ENCODE assay signal across 1 mouse cellular context in the genomic region with DNA sequence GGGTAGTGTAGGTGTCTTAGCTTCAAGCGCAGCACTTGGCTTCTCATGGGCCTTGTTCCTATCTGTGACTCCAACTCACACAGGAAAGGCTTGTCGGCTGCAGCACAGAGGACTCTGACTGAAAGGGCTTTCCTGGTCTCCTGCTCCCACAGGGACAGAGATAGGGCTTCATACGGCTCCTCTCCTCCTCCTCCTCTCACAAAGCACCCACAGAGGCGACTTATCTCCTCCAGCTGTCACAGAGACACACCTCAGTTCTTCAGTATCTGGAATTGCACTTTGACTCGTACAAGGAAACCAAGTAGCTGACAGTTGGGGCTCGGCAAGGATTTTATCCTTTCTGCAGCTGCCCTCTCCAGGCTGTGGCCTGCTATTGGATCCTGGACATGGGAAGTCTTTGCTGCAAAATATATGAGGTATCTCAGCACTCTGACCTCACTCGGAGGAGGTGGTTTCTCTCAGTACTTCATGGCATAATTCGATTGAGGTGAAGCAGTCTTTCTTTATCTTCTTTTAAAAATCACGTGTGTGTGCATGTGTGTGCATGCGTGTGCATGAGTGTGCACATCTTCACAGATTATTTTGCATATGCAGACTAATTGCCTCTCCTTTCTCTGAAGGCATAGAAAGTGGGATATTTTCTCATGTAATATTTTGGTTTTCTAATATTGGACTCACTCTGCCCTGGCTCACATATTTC.
TF ChIP-seq lines count a peak whose summit lies in the region.

No protein-coding gene starts in this region.

TF ChIP-seq in MEL, 35 proteins besides CTCF, POLR2A, EP300 and RAD21:
- TF ChIP-seq MYB (IDR thresholded peaks at IDR 0.05; ENCODE audit: low read depth, low read length) (peak; percentile 85), CHD1 (IDR thresholded peaks at IDR 0.05; ENCODE audit: low read depth, low read length) (0 out of 2 replicates have a peak, but pooled peaks have one; percentile 39), HCFC1 (IDR thresholded peaks at IDR 0.05; ENCODE audit: low read depth, low read length) (no peak; the same call in none of the 2 replicates), MXI1 (IDR thresholded peaks at IDR 0.05; ENCODE audit: low read depth, low read length) (peak; percentile 72), MAZ (IDR thresholded peaks at IDR 0.05; ENCODE audit: low read depth, low read length) (no peak; the same call in 1 of the 2 replicates), ZC3H11A (IDR thresholded peaks at IDR 0.05; ENCODE audit: low read depth, low read length) (peak; percentile 36; the same call in 1 of the 2 replicates), MYC (IDR thresholded peaks at IDR 0.05; ENCODE audit: low read depth, low read length) (peak; percentile 41; the same call in 1 of the 2 replicates), ZMIZ1 (IDR thresholded peaks at IDR 0.05; ENCODE audit: low read depth, low read length) (no peak), RCOR1 (IDR thresholded peaks at IDR 0.05; ENCODE audit: low read depth, low read length) (peak; percentile 73; the same call in 1 of the 2 replicates), GATA1 (IDR thresholded peaks at IDR 0.05; ENCODE audit: low read depth, low read length) (peak; percentile 86), TBP (IDR thresholded peaks at IDR 0.05; ENCODE audit: low read depth, low read length) (peak; percentile 72; the same call in 1 of the 2 replicates), USF2 (IDR thresholded peaks at IDR 0.05; ENCODE audit: borderline replicate concordance in 1 of 2, insufficient read depth in 1 of 2, low read depth in 1 of 2, low read length in 2 of 2) (no peak), BHLHE40 (IDR thresholded peaks at IDR 0.05; ENCODE audit: borderline replicate concordance, low read depth, low read length) (peak; percentile 72; the same call in 1 of the 2 replicates), KAT2A (conservative IDR thresholded peaks at IDR 0.05; ENCODE audit: low read depth, low read length) (no peak), TAL1 (IDR thresholded peaks at IDR 0.05; ENCODE audit: low read length) (peak; percentile 74), SIN3A (IDR thresholded peaks at IDR 0.05; ENCODE audit: low read length) (peak; percentile 91), SMC3 (IDR thresholded peaks at IDR 0.05; ENCODE audit: low read depth, low read length) (0 out of 2 replicates have a peak, but pooled peaks have one; percentile 9), ELF1 (IDR thresholded peaks at IDR 0.05; ENCODE audit: low read depth, low read length) (no peak), ETS1 (IDR thresholded peaks at IDR 0.05; ENCODE audit: low read depth, low read length) (peak; percentile 92), MAFK (IDR thresholded peaks at IDR 0.05; ENCODE audit: borderline replicate concordance, low read depth, low read length) (no peak), MAX (IDR thresholded peaks at IDR 0.05; ENCODE audit: low read length) (peak; percentile 53; the same call in 1 of the 2 replicates), NRF1 (IDR thresholded peaks at IDR 0.05; ENCODE audit: insufficient read depth, low read depth, low read length, poor library complexity, severe bottlenecking) (no peak), CHD2 (IDR thresholded peaks at IDR 0.05; ENCODE audit: low read length) (no peak), USF1 (IDR thresholded peaks at IDR 0.05; ENCODE audit: low read depth, low read length) (peak; percentile 43; the same call in 1 of the 2 replicates), TCF12 (IDR thresholded peaks at IDR 0.05; ENCODE audit: low read depth, low read length) (peak; percentile 74)
